Mouse (Mus musculus): ENCODE measurements around the gene Prpf6.

Prpf6 gene

GRCm38 (mm10) chr2:181685686-181686085 is 94.0 kb downstream of the Prpf6 start:
- no peak for DNase-seq (ENCODE audit: low read depth, low spot score)

DNA sequence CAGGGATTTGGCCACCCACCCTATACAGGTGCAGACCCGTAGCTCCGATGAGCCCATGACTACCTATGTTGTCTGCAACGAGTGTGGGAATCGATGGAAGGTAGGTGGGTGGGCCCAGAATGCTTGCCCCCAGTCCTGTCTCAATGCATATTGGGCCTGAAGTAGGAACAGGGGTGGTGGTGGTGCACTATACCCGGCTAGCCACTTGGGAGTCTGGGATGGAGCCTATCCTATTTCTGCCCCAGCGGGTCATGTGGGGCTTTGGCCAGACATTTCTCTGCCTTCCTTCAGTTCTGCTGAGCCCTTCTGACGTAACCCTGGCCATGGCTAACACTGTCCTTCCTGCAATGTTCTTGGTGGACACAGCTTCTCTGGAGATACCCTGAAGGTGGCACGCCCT is 95.9 kb downstream of the Prpf6 start:
- no peak for DNase-seq (ENCODE audit: low read depth, low spot score)

DNA sequence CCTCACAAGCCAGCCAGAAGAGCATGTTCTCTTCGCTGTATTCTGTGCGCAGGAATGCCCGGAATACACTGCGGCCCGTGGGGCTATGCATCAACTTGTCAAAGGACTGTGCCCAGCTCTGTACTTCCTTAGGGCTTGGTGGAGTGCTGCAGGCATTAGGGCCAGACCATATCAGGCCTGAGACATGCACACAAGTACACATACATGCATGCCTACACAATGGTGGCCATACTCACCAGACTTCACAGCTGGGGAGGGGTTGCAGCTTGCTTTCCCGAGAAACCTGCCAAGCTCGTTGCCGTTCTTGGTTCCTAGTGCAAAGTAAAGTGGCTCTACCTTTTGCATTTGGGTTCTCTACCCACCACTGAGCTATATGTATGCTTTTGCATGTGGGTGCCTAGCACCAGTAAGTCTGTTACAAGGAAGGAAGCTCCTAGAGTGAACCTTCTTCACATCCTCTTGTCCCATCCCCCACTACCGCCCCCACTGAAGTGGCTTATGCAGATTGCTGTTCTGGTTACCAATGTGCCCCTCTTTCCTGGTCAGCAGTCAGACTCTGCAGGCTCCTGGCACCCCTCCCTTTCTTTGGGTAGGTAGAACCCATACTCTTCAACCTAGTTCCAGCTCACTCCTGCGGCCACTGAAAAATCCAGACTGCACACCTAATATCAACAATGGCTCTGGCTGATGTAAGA is 97.9 kb downstream of the Prpf6 start:
- DNase-seq (ENCODE audit: low read depth, low spot score) = no peak

DNA sequence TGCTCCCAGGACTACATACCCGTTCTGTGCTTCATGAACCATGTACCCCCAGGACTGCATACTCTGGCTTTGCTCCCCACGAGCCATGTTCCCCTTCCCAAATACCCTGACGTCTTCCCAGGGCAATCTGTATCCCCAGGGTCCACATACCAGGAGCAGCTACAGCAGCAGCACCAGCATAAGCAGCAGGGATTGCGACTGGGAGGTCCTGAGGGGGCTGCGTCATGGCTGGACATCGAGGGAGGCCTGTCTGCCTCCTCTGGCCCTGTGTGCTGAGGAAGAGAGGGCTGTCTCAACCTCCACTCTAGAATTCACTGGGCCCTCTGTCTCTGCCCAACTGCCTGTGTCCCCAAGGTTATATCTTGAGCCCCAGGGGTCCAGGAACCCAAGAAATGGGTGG is 99.4 kb downstream of the Prpf6 start:
- DNase-seq (ENCODE audit: low read depth, low spot score) = no peak

DNA sequence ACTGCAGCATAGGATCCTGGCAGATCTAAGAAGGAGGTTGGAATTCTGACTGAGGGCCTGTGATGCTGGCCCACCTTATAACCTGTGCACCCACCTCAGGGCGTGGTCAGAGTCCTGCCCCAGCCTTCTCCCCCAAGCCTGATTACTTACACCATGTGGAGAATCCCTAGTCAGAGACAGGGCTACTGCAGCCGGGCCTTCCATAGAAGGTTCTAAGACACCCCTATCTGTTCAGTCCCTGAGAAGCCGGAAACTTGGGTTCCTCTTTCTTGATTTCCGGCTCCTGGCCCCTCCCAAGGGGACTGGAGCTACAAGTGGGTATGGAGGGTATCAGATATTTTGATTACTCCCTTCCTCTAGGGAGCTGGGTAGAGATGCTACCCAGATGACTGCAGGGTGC is 99.9 kb downstream of the Prpf6 start:
- DNase-seq (ENCODE audit: low read depth, low spot score) = no peak

DNA sequence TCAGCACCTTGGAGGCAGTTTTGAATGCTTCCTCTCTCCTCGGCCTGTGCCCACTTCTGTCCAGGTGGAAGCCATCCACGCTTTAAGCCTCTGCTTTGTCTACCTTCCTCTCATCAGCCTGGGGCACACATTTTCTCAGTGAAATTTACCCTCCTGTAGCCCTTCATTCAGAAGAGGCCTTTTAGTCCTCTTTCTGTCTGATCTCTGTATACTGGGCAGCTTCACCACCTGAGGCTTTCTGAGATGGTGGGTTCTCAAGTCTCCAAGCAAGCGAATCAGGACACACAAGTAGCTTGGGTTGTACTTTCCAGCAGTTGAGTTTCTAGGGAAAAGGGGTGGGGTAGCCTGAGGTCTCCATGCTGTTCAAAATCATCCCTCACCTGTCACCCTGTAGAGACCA is 100.6 kb downstream of the Prpf6 start:
- DNase-seq (ENCODE audit: low read depth, low spot score) = no peak

GRCm38 (mm10) chr2:181693339-181694280 is 101.9 kb downstream of the Prpf6 start, which contains the start of gene Rgs19:
Gene Rgs19 (minus strand): TSS chr2:181693977.
- DNase-seq (ENCODE audit: low read depth, low spot score) = no peak

DNA sequence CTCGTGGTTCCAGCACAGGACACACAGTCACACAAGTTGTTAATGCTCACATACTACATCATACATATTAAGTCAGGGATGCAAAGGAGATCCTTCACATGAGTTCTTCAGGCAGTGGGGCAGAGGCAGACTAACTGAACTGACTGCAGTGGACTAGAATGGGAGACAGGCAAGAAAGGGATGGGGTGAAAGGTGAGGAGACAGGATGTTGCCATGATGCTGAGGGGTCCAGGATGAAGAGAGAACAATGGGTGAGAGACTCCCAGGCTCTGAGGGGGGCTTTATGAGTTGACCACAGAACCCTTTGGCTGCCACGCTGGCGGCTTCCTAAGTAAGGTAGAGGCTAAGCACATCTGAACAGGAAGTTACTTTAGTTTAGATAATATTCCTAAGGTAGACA is 102.9 kb downstream of the Prpf6 start:
- no peak for DNase-seq (ENCODE audit: low read depth, low spot score)

DNA sequence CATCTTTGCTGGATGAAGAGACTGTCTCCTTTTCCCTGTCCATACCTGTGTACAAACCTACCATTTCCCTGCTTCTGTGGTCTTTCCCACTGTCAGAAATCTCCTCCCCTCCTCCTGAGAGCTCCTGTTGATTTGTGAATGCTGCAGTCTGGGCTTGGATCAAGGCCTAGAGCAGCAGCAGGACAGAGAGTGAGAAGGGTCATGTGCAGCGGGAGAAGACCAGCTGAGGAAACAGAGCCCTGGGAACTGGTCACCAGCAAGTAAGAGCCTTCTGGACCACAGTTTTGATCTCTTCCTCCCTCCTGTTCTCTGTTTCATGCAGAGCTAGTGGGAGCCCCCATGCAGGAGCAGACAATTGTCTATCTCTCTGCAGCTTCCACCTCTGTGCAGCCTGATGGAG is 104.1 kb downstream of the Prpf6 start:
- no peak for DNase-seq (ENCODE audit: low read depth, low spot score)

DNA sequence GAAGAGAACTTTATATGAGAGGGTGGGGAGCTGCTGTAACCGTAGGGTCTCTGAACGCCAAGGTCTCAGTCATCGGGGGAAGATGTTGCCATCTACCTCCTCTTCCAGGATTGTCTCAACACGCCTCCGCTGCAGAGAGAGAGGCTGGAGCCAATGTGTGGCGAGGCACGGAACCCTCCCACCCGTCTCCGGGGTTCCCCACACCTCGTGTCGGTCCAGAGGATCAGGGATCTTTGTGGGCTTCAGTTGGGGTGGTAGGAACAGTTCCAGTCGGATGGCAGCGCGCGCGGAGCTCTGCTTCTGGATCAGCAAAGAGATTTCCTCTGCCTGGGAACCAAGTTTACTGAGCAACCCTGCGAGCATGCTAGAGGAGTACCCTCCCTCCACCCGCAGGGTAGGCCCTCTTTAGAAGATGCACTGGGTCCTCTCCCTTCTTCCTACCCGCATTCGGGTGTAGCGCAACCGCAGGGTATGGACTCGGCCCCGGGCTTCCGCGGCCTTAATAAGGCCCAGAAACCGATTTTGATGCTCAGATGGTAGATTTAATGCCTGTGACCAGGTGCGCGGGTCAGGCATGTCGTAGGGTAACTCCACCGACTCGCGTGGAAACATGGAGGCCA is 105.2 kb downstream of the Prpf6 start:
- DNase-seq (ENCODE audit: low read depth, low spot score) = no peak

GRCm38 (mm10) chr2:181698241-181698640 is 106.6 kb downstream of the Prpf6 start, which contains the start of gene Lkaaear1:
Gene Lkaaear1 (minus strand): TSS chr2:181698442.
- no peak for DNase-seq (ENCODE audit: low read depth, low spot score)
